Mouse (Mus musculus): Measurements from ENCODE around the gene Slc38a10. TPM values are rescaled to one million over a fixed set of nuclear protein-coding genes. Genes with fewer than 3 reads are reported as not detected.
A peak's percentile ranks its signal among the peaks of the same experiment; 100 is the strongest.

The Slc38a10 gene
- polyA plus RNA-seq, 1 experiment from 2014 or later: 42.0 TPM

- 1% methylated on average over 3 of the region's 3 CpGs for WGBS (ENCODE audit: insufficient replicate concordance)
- Histone ChIP-seq H3K4me3 (ENCODE audit: low read depth, low read length) (no peak overlapping the region), H3K27me3 (ENCODE audit: control insufficient read depth, insufficient read depth, low read depth, low read length) (no peaks in the 10 kb centered on the region), H3K27ac (ENCODE audit: low read length) (no peak overlapping the region), H3K9me3 (replicated peaks; ENCODE audit: control insufficient read depth, low read length) (no peaks in the 10 kb centered on the region), H3K36me3 (ENCODE audit: control insufficient read depth, insufficient read depth) (peaks cover 18% of the 10 kb centered on the region), H3K9ac (ENCODE audit: low read depth, low read length) (no peak overlapping the region), H3K4me2 (ENCODE audit: low read depth, low read length) (no peak overlapping the region), H3K4me1 (ENCODE audit: control insufficient read depth, low read depth, low read length) (peaks cover 19% of the 10 kb centered on the region)
- no peak for ATAC-seq (ENCODE audit: low read depth)
These were observed 50.1 kb downstream of the Slc38a10 start for GRCm38 (mm10) chr11:120101036-120101435.

DNA sequence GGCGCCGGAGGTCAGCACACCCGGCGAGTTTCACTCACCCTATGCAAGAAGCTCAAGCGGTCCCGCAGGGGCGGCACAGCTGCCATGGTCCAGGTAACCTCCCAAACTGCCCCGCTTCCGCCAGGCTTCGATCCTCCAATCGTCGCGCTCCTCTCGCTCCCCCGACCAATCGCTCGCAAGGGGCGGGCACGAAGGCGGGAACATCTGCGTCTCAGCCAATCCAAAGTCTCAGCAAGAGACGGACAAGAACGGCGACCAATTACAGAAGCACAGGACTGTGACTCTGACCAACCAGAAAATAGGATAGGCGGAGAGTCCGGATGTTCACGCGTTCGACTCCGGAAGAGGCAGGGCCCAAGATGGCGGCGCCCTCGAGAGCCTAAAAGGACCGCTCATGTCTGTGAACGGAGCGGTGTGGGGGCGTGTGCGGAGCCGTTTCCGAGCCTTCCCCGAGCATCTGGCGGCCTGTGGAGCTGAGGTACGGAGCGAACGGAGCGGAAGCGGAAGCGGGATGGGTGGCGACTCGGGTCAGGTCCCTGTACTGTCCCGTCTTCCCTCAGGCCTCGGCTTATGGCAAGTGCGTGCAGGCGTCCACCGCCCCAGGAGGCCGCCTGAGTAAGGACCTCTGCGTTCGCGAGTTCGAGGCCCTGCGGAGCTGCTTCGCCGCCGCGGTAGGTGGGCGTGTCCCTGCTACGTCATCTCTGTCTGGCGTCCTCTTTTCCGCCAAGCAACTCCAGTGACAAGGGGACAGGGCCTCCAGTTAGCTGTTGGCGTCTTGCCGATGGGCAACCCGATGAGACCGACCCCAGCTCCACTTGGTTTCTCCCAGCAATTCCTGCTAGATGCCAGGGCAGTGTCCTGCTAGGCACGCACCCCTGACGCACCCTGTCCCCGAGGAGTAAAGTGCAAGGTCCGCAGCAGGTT is 52.3 kb downstream of the Slc38a10 start, which contains the start of the genes Tepsin and Ndufaf8:
Gene Tepsin, minus strand, starts transcription at position 144 of the 924 bp plus-strand sequence.
Gene Ndufaf8, plus strand, starts transcription at position 341 of the 924 bp plus-strand sequence.
- Histone ChIP-seq H3K9ac (ENCODE audit: low read depth, low read length) (peak within 1 kb of the TSS; percentile 94), H3K27ac (ENCODE audit: low read length) (peak within 1 kb of the TSS; percentile 92), H3K4me2 (ENCODE audit: low read depth, low read length) (peak within 1 kb of the TSS; percentile 92), H3K27me3 (ENCODE audit: control insufficient read depth, insufficient read depth, low read depth, low read length) (no peaks in the 10 kb centered on the region), H3K4me3 (ENCODE audit: low read depth, low read length) (peak within 1 kb of the TSS; percentile 95), H3K36me3 (ENCODE audit: control insufficient read depth, insufficient read depth) (peaks cover 8% of the 10 kb centered on the region; the same call in 1 of the 2 replicates), H3K4me1 (ENCODE audit: control insufficient read depth, low read depth, low read length) (peaks cover 19% of the 10 kb centered on the region), H3K9me3 (replicated peaks; ENCODE audit: control insufficient read depth, low read length) (no peaks in the 10 kb centered on the region)
- ATAC-seq (ENCODE audit: low read depth): peak; percentile 97
- under 1% methylated on average over 77 of the region's 77 CpGs for WGBS (ENCODE audit: insufficient replicate concordance)

DNA sequence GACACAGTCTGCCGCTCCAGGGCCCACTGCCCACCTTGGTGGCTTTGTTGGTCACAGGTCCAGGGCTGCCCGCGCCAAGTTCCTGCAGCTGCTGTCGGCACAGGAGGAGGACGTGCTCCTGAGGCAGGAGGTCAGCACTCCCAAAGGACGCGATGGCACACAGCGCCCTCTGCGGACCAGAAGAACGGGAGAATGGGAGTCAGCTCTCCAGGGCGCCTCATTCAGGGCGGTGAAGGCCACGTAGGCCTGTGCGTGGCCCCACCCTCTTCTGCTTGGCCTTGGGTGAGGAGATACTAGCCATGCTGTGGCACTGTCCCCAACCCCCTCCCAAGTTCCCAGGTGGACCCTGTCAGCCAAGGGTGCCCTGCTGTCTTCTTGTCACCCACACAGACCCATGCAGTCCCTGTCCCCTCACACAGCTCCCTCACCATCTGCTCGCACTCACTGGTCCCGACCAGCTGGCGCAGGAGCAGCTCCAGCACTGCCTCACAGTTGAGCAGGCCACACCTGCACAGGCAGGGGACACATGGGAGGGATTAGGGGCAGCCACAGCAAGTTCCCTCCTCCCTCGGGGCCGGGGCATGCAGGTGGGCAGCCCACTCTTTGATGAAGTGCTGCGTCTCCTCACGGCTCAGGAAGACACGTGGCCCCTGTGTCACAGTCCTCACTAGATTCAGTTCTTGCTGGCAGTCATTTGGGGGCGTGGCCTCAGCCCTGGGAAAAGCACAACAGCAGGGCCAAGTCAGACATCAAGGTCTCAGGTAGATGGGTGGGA is 58.1 kb downstream of the Slc38a10 start:
- H3K4me1 ChIP-seq (ENCODE audit: control insufficient read depth, low read depth, low read length): peaks cover 8% of the 10 kb centered on the region
- WGBS (ENCODE audit: insufficient replicate concordance): 79% methylated on average over 23 of the region's 23 CpGs
- no peak overlapping the region for H3K27ac ChIP-seq (ENCODE audit: low read length)
- no peak overlapping the region for H3K4me2 ChIP-seq (ENCODE audit: low read depth, low read length)
- ATAC-seq (ENCODE audit: low read depth): no peak
- peaks cover 15% of the 10 kb centered on the region for H3K36me3 ChIP-seq (ENCODE audit: control insufficient read depth, insufficient read depth)
- H3K9me3 ChIP-seq (replicated peaks; ENCODE audit: control insufficient read depth, low read length): no peaks in the 10 kb centered on the region
- no peak overlapping the region for H3K9ac ChIP-seq (ENCODE audit: low read depth, low read length)
- no peak overlapping the region for H3K4me3 ChIP-seq (ENCODE audit: low read depth, low read length)
- no peaks in the 10 kb centered on the region for H3K27me3 ChIP-seq (ENCODE audit: control insufficient read depth, insufficient read depth, low read depth, low read length)

GRCm38 (mm10) chr11:120090661-120091060 is 60.5 kb downstream of the Slc38a10 start:
- Histone ChIP-seq H3K9ac (ENCODE audit: low read depth, low read length) (no peak overlapping the region), H3K36me3 (ENCODE audit: control insufficient read depth, insufficient read depth) (peaks cover 15% of the 10 kb centered on the region), H3K4me3 (ENCODE audit: low read depth, low read length) (no peak overlapping the region), H3K4me2 (ENCODE audit: low read depth, low read length) (no peak overlapping the region), H3K4me1 (ENCODE audit: control insufficient read depth, low read depth, low read length) (peaks cover 12% of the 10 kb centered on the region), H3K27me3 (ENCODE audit: control insufficient read depth, insufficient read depth, low read depth, low read length) (no peaks in the 10 kb centered on the region), H3K9me3 (replicated peaks; ENCODE audit: control insufficient read depth, low read length) (no peaks in the 10 kb centered on the region), H3K27ac (ENCODE audit: low read length) (no peak overlapping the region)
- no peak for ATAC-seq (ENCODE audit: low read depth)
- WGBS (ENCODE audit: insufficient replicate concordance): 76% methylated on average over 4 of the region's 4 CpGs

DNA sequence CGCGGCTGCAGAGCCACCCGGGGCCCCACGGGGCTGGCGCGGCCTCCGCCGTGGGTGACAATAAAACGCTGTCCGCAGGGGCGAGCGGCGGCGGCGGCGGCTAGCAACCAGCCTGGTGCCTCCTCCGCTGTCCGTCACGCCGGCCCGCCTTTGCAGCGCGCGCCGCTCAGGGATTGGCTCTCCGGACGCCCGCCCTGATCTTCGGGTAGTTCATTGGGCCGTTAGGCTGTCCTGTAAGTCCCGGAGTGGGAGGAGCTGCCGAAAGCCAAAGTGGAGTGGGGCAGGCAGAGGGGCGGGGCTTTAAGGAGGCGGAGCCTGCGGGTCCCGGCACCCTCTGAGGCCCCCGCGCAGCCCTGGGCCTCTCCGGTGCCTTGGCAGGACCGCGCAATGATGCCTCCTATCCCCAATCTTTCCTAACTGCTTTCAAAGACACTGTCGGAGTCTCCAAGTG is 64.4 kb downstream of the Slc38a10 start, which contains the start of gene Cep131:
Gene Cep131, minus strand, starts transcription at position 126 of the 451 bp plus-strand sequence.
- Histone ChIP-seq H3K9ac (ENCODE audit: low read depth, low read length) (peak within 1 kb of the TSS; percentile 91), H3K27me3 (ENCODE audit: control insufficient read depth, insufficient read depth, low read depth, low read length) (no peaks in the 10 kb centered on the region), H3K27ac (ENCODE audit: low read length) (peak within 1 kb of the TSS; percentile 62; the same call in 1 of the 2 replicates), H3K4me1 (ENCODE audit: control insufficient read depth, low read depth, low read length) (peaks cover 12% of the 10 kb centered on the region), H3K4me2 (ENCODE audit: low read depth, low read length) (peak within 1 kb of the TSS; percentile 97), H3K4me3 (ENCODE audit: low read depth, low read length) (peak within 1 kb of the TSS; percentile 87), H3K36me3 (ENCODE audit: control insufficient read depth, insufficient read depth) (no peaks in the 10 kb centered on the region; the same call in 1 of the 2 replicates), H3K9me3 (replicated peaks; ENCODE audit: control insufficient read depth, low read length) (no peaks in the 10 kb centered on the region)
- under 1% methylated on average over 34 of the region's 42 CpGs for WGBS (ENCODE audit: insufficient replicate concordance)
- peak; percentile 99 for ATAC-seq (ENCODE audit: low read depth)

DNA sequence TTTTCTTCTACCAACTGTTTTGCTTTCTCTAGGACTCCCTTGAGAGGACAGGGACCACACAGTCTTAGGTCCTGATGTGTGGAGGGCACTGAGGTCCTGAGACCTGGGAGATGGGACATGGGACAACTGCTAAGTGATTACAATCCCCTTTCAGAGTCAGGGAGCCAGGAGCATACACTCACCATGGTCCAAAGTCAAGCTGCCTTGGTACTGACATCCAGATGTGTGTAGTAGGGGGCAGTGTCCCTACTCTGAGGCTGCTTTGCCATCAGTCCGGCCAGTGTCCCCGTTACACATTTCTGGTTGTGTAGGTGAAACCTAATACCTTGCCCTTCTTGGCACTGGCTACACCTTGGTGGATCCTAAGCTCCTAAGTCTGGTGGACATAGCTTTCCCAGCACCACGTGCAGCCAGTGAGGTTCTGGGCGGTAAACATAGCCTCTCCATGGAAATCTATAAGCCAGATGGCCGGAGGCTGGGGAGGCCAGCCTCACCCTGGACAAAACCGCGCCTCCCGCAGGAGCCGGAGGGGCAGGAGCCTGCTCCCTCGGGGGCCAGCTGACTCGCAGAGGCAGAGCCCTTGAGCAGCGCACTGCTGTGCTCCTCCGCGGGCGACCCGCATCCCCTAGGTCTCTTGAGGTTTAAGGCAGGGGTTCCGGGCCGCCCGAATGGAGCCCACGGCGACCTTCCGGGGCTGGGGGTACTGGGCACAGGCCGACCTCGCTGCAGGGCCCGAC is 65.1 kb downstream of the Slc38a10 start:
- H3K9me3 ChIP-seq (replicated peaks; ENCODE audit: control insufficient read depth, low read length): no peaks in the 10 kb centered on the region
- peak; percentile 25 for ATAC-seq (ENCODE audit: low read depth)
- H3K4me1 ChIP-seq (ENCODE audit: control insufficient read depth, low read depth, low read length): peaks cover 12% of the 10 kb centered on the region
- H3K4me3 ChIP-seq (ENCODE audit: low read depth, low read length): peak overlapping the region; percentile 87
- peak overlapping the region; percentile 91 for H3K9ac ChIP-seq (ENCODE audit: low read depth, low read length)
- peak overlapping the region; percentile 62; the same call in 1 of the 2 replicates for H3K27ac ChIP-seq (ENCODE audit: low read length)
- H3K27me3 ChIP-seq (ENCODE audit: control insufficient read depth, insufficient read depth, low read depth, low read length): no peaks in the 10 kb centered on the region
- WGBS (ENCODE audit: insufficient replicate concordance): under 1% methylated on average over 25 of the region's 25 CpGs
- no peaks in the 10 kb centered on the region for H3K36me3 ChIP-seq (ENCODE audit: control insufficient read depth, insufficient read depth)
- H3K4me2 ChIP-seq (ENCODE audit: low read depth, low read length): peak overlapping the region; percentile 97

GRCm38 (mm10) chr11:120080282-120080681 is 70.9 kb downstream of the Slc38a10 start:
- no peaks in the 10 kb centered on the region for H3K36me3 ChIP-seq (ENCODE audit: control insufficient read depth, insufficient read depth)
- no peaks in the 10 kb centered on the region for H3K27me3 ChIP-seq (ENCODE audit: control insufficient read depth, insufficient read depth, low read depth, low read length)
- H3K9me3 ChIP-seq (replicated peaks; ENCODE audit: control insufficient read depth, low read length): no peaks in the 10 kb centered on the region
- no peak overlapping the region for H3K4me3 ChIP-seq (ENCODE audit: low read depth, low read length)
- no peak overlapping the region for H3K27ac ChIP-seq (ENCODE audit: low read length)
- no peaks in the 10 kb centered on the region for H3K4me1 ChIP-seq (ENCODE audit: control insufficient read depth, low read depth, low read length)
- H3K4me2 ChIP-seq (ENCODE audit: low read depth, low read length): no peak overlapping the region
- ATAC-seq (ENCODE audit: low read depth): no peak
- no peak overlapping the region for H3K9ac ChIP-seq (ENCODE audit: low read depth, low read length)
- 76% methylated on average over 6 of the region's 6 CpGs for WGBS (ENCODE audit: insufficient replicate concordance)

GRCm38 (mm10) chr11:120076191-120076590 is 75.0 kb downstream of the Slc38a10 start:
- Histone ChIP-seq H3K9ac (ENCODE audit: low read depth, low read length) (no peak overlapping the region), H3K4me1 (ENCODE audit: control insufficient read depth, low read depth, low read length) (no peaks in the 10 kb centered on the region), H3K4me2 (ENCODE audit: low read depth, low read length) (no peak overlapping the region), H3K4me3 (ENCODE audit: low read depth, low read length) (no peak overlapping the region), H3K36me3 (ENCODE audit: control insufficient read depth, insufficient read depth) (no peaks in the 10 kb centered on the region), H3K27ac (ENCODE audit: low read length) (no peak overlapping the region), H3K9me3 (replicated peaks; ENCODE audit: control insufficient read depth, low read length) (no peaks in the 10 kb centered on the region), H3K27me3 (ENCODE audit: control insufficient read depth, insufficient read depth, low read depth, low read length) (no peaks in the 10 kb centered on the region)
- no peak for ATAC-seq (ENCODE audit: low read depth)
- WGBS (ENCODE audit: insufficient replicate concordance): 59% methylated on average over 3 of the region's 3 CpGs
